Mouse (Mus musculus) lung, embryonic 15.5 days (tissue): ENCODE measurements around the gene Ttc25. TPM values are rescaled to one million over a fixed set of nuclear protein-coding genes. Genes with fewer than 3 reads are reported as not detected.

Experiments
- ATAC-seq: fragments of 200-750 bp; cut with Nextera tagmentation; 2 replicates; pipeline ENCODE4 v1.8.0; 2017; ENCODE audit warnings: moderate number of reproducible peaks, borderline replicate concordance; ENCODE audit not compliant: low FRiP score, low TSS enrichment; ENCODE audit errors: extremely low read depth
- H3K27ac ChIP-seq: fragments of 300-500 bp; sonication (generic); 2 replicates; pipeline ENCODE4 v1.5.1; 2015; ENCODE audit warnings: moderate library complexity, mild to moderate bottlenecking, inconsistent platforms
- H3K27me3 ChIP-seq: fragments of 300-500 bp; sonication (generic); 2 replicates; pipeline ENCODE4 v1.6.1; 2015; ENCODE audit warnings: inconsistent platforms
- H3K36me3 ChIP-seq: fragments of 300-500 bp; sonication (generic); 2 replicates; pipeline ENCODE4 v1.6.1; 2015; ENCODE audit warnings: inconsistent platforms
- H3K4me1 ChIP-seq: fragments of 300-500 bp; sonication (generic); 2 replicates; pipeline ENCODE4 v1.6.1; 2015; ENCODE audit warnings: inconsistent platforms
- H3K4me2 ChIP-seq: fragments of 300-500 bp; sonication (generic); 2 replicates; pipeline ENCODE4 v1.6.1; 2015; ENCODE audit warnings: inconsistent platforms, mild to moderate bottlenecking, moderate library complexity
- H3K4me3 ChIP-seq: fragments of 300-500 bp; sonication (generic); 2 replicates; pipeline ENCODE4 v1.5.1; 2015; ENCODE audit warnings: mild to moderate bottlenecking, inconsistent platforms
- H3K9ac ChIP-seq: fragments of 300-500 bp; sonication (generic); 2 replicates; pipeline ENCODE4 v1.6.1; 2015; ENCODE audit warnings: inconsistent platforms
- H3K9me3 ChIP-seq: fragments of 300-500 bp; sonication (generic); 2 replicates; pipeline ENCODE4 v1.6.1; 2016; ENCODE audit warnings: inconsistent platforms
- WGBS: fragments of 180-500 bp; shearing (Covaris S2); methylation state at CpG from one replicate; pipeline ENCODE4 v1.1.7; 2015; 5-methylcytosine and 5-hydroxymethylcytosine counted together
- polyA plus RNA-seq: library from polyadenylated mRNA; unstranded; fragments of >200 nt; fragmentation: Nextera tagmentation; extraction: Ambion mirVana; gene quantifications from 2 replicates; pipeline ENCODE4 v1.2.1, GENCODE M21; 2015

Gene Ttc25
- polyA plus RNA-seq, 1 experiment from 2014 or later = 2.6 TPM

- H3K4me3 ChIP-seq = no peak overlapping the region
- H3K9ac ChIP-seq = no peak overlapping the region
- no peaks in the 10 kb centered on the region for H3K9me3 ChIP-seq
- WGBS = 68% methylated on average over 3 of the region's 3 CpGs
- H3K4me1 ChIP-seq = no peaks in the 10 kb centered on the region
- H3K27ac ChIP-seq = no peak overlapping the region
- H3K27me3 ChIP-seq = no peaks in the 10 kb centered on the region
- H3K36me3 ChIP-seq = no peaks in the 10 kb centered on the region
- H3K4me2 ChIP-seq = no peak overlapping the region
- ATAC-seq = no peak
These were observed 12.2 kb downstream of the Ttc25 start for GRCm38 (mm10) chr11:100557563-100557962.

GRCm38 (mm10) chr11:100559476-100559875 lies 14.1 kb downstream of the Ttc25 start:
- no peaks in the 10 kb centered on the region for H3K4me1 ChIP-seq
- WGBS = 28% methylated on average over 7 of the region's 7 CpGs

GRCm38 (mm10) chr11:100561748-100562147 lies 16.3 kb downstream of the Ttc25 start:
- Histone ChIP-seq H3K4me1 (no peaks in the 10 kb centered on the region), H3K9me3 (no peaks in the 10 kb centered on the region), H3K27me3 (no peaks in the 10 kb centered on the region), H3K4me2 (no peak overlapping the region), H3K27ac (no peak overlapping the region), H3K4me3 (no peak overlapping the region), H3K36me3 (no peaks in the 10 kb centered on the region), H3K9ac (no peak overlapping the region)
- WGBS = 70% methylated on average over 5 of the region's 5 CpGs
- no peak for ATAC-seq

More at GRCm38 (mm10) chr11:100559476-100559875, 14.1 kb downstream of the Ttc25 start:
- Histone ChIP-seq H3K4me3 (no peak overlapping the region), H3K27me3 (no peaks in the 10 kb centered on the region), H3K9me3 (no peaks in the 10 kb centered on the region), H3K27ac (no peak overlapping the region), H3K36me3 (no peaks in the 10 kb centered on the region), H3K9ac (no peak overlapping the region), H3K4me2 (no peak overlapping the region)
- no peak for ATAC-seq

GRCm38 (mm10) chr11:100564297-100564696 lies 18.9 kb downstream of the Ttc25 start:
- 51% methylated on average over 15 of the region's 15 CpGs for WGBS
- Histone ChIP-seq H3K9ac (no peak overlapping the region), H3K4me2 (no peak overlapping the region), H3K27ac (no peak overlapping the region), H3K4me1 (no peaks in the 10 kb centered on the region), H3K36me3 (no peaks in the 10 kb centered on the region), H3K9me3 (no peaks in the 10 kb centered on the region), H3K4me3 (no peak overlapping the region), H3K27me3 (no peaks in the 10 kb centered on the region)
- no peak for ATAC-seq

- no peak overlapping the region for H3K4me3 ChIP-seq
- no peak overlapping the region for H3K4me2 ChIP-seq
- 85% methylated on average over 6 of the region's 6 CpGs for WGBS
- H3K4me1 ChIP-seq = no peaks in the 10 kb centered on the region
- H3K27me3 ChIP-seq = no peaks in the 10 kb centered on the region
- H3K9ac ChIP-seq = no peak overlapping the region
- H3K36me3 ChIP-seq = no peaks in the 10 kb centered on the region
- ATAC-seq = no peak
- H3K27ac ChIP-seq = no peak overlapping the region
- no peaks in the 10 kb centered on the region for H3K9me3 ChIP-seq
These were observed 19.3 kb downstream of the Ttc25 start for GRCm38 (mm10) chr11:100564703-100565102.

- Histone ChIP-seq H3K27ac (no peak overlapping the region), H3K27me3 (peaks cover 3% of the 10 kb centered on the region; the same call in 1 of the 2 replicates), H3K36me3 (no peaks in the 10 kb centered on the region), H3K4me3 (no peak overlapping the region), H3K4me1 (peaks cover 9% of the 10 kb centered on the region; the same call in 1 of the 2 replicates), H3K9me3 (no peaks in the 10 kb centered on the region), H3K9ac (no peak overlapping the region), H3K4me2 (no peak overlapping the region)
- no peak for ATAC-seq
- 60% methylated on average over 5 of the region's 5 CpGs for WGBS
These were observed 21.8 kb downstream of the Ttc25 start for GRCm38 (mm10) chr11:100567229-100567628.

- 30% methylated on average over 9 of the region's 9 CpGs for WGBS
- no peak for ATAC-seq
- Histone ChIP-seq H3K9ac (no peak overlapping the region), H3K27ac (no peak overlapping the region), H3K36me3 (no peaks in the 10 kb centered on the region), H3K4me1 (peaks cover 9% of the 10 kb centered on the region; the same call in 1 of the 2 replicates), H3K9me3 (no peaks in the 10 kb centered on the region), H3K4me2 (no peak overlapping the region), H3K4me3 (no peak overlapping the region), H3K27me3 (peaks cover 3% of the 10 kb centered on the region; the same call in 1 of the 2 replicates)
These were observed 22.4 kb downstream of the Ttc25 start for GRCm38 (mm10) chr11:100567815-100568245.

GRCm38 (mm10) chr11:100568692-100569091 lies 23.3 kb downstream of the Ttc25 start:
- ATAC-seq = no peak
- H3K4me1 ChIP-seq = peaks cover 9% of the 10 kb centered on the region; the same call in 1 of the 2 replicates
- no peak overlapping the region for H3K4me3 ChIP-seq
- H3K4me2 ChIP-seq = no peak overlapping the region
- no peak overlapping the region for H3K27ac ChIP-seq
- 79% methylated on average over 8 of the region's 8 CpGs for WGBS
- H3K36me3 ChIP-seq = no peaks in the 10 kb centered on the region
- H3K27me3 ChIP-seq = peaks cover 3% of the 10 kb centered on the region; the same call in 1 of the 2 replicates
- H3K9ac ChIP-seq = no peak overlapping the region
- no peaks in the 10 kb centered on the region for H3K9me3 ChIP-seq

GRCm38 (mm10) chr11:100569789-100570188 lies 24.4 kb downstream of the Ttc25 start:
- Histone ChIP-seq H3K4me1 (peaks cover 13% of the 10 kb centered on the region; the same call in 1 of the 2 replicates), H3K9me3 (no peaks in the 10 kb centered on the region), H3K27ac (no peak overlapping the region), H3K9ac (no peak overlapping the region), H3K4me3 (no peak overlapping the region), H3K36me3 (no peaks in the 10 kb centered on the region), H3K4me2 (no peak overlapping the region), H3K27me3 (peaks cover 3% of the 10 kb centered on the region; the same call in 1 of the 2 replicates)
- no peak for ATAC-seq
- 52% methylated on average over 9 of the region's 9 CpGs for WGBS

- no peak for ATAC-seq
- H3K4me1 ChIP-seq = peaks cover 16% of the 10 kb centered on the region
- 0 out of 2 replicates have a peak overlapping the region, but pooled peaks have one; percentile 5 for H3K4me3 ChIP-seq
These were observed 25.2 kb downstream of the Ttc25 start for GRCm38 (mm10) chr11:100570430-100571201.

GRCm38 (mm10) chr11:100571202-100571567 lies 25.8 kb downstream of the Ttc25 start:
- 6% methylated on average over 16 of the region's 16 CpGs for WGBS
- H3K4me1 ChIP-seq = peaks cover 19% of the 10 kb centered on the region
- peak overlapping the region; percentile 6; the same call in 1 of the 2 replicates for H3K9ac ChIP-seq
- peaks cover 3% of the 10 kb centered on the region; the same call in 1 of the 2 replicates for H3K27me3 ChIP-seq
- no peak overlapping the region for H3K27ac ChIP-seq
- H3K4me2 ChIP-seq = peak overlapping the region; percentile 43
- 0 out of 2 replicates have a peak overlapping the region, but pooled peaks have one; percentile 5 for H3K4me3 ChIP-seq
- ATAC-seq = no peak
- H3K36me3 ChIP-seq = no peaks in the 10 kb centered on the region
- no peaks in the 10 kb centered on the region for H3K9me3 ChIP-seq

More at GRCm38 (mm10) chr11:100570430-100571201, 25.2 kb downstream of the Ttc25 start:
- H3K27me3 ChIP-seq = peaks cover 3% of the 10 kb centered on the region; the same call in 1 of the 2 replicates
- no peaks in the 10 kb centered on the region for H3K36me3 ChIP-seq
- H3K27ac ChIP-seq = no peak overlapping the region
- H3K9me3 ChIP-seq = no peaks in the 10 kb centered on the region
- H3K9ac ChIP-seq = no peak overlapping the region
- H3K4me2 ChIP-seq = peak overlapping the region; percentile 43
- WGBS = 6% methylated on average over 8 of the region's 8 CpGs

GRCm38 (mm10) chr11:100574188-100574587 lies 28.8 kb downstream of the Ttc25 start:
- peak overlapping the region; percentile 68 for H3K27ac ChIP-seq
- H3K36me3 ChIP-seq = peaks cover 5% of the 10 kb centered on the region
- WGBS = 76% methylated on average over 3 of the region's 3 CpGs
- no peak overlapping the region for H3K9ac ChIP-seq
- peak overlapping the region; percentile 72 for H3K4me3 ChIP-seq
- peaks cover 19% of the 10 kb centered on the region for H3K4me1 ChIP-seq
- no peaks in the 10 kb centered on the region for H3K9me3 ChIP-seq
- no peak for ATAC-seq
- H3K4me2 ChIP-seq = peak overlapping the region; percentile 65
- peaks cover 3% of the 10 kb centered on the region; the same call in 1 of the 2 replicates for H3K27me3 ChIP-seq
